Mouse (Mus musculus): ENCODE measurements around the gene Ccdc162.
A peak's percentile ranks its signal among the peaks of the same experiment; 100 is the strongest.

The Ccdc162 gene

DNA sequence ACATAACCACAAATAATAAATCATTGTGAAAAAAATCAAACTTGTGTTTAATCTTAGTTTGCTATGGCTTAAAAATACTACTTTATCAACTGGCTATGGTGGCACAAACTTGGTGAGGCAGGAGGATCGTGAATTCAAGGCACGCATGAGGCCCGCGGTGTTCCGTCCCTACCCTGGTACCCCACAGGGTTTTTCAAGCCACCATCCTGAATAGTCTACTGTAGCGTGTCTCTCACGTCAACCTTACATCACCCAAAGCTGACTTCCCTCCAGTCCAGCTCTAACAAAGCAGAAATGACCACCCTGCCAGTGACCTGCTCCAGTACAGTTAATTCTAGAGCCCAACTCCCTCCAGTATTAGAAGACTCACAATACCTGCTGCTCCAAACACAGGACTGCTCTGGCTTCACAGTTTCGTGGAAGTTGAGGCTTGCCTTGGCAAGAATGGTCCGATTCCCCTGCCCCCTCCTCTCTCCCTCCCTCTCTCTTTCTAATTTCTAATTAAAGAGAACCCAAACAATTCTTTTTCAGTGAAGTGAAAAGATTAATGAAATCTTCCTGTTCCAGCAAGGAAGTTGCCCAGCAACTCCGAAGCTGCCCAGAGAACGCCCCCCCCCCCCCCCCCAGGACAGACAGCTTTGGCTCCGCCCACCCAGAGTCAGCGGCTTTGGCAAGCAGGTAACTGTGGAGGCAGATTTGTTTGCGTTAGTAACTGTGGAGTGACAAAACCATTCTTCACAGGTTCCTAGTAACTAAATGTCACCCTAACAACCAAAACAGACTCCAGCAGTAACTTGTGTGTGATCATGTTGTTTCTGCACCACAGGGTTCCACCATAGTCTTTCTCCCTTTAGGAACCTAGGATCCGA lies at the start of gene Ccdc162:
TSS of gene Ccdc162 (minus strand) at position 606 of the 869 bp plus-strand sequence.
- no peak for DNase-seq (ENCODE audit: low read depth, low spot score)

GRCm38 (mm10) chr10:41765586-41765985 lies 49.2 kb upstream of the Ccdc162 start:
- DNase-seq (ENCODE audit: low read depth, low spot score) = no peak

DNA sequence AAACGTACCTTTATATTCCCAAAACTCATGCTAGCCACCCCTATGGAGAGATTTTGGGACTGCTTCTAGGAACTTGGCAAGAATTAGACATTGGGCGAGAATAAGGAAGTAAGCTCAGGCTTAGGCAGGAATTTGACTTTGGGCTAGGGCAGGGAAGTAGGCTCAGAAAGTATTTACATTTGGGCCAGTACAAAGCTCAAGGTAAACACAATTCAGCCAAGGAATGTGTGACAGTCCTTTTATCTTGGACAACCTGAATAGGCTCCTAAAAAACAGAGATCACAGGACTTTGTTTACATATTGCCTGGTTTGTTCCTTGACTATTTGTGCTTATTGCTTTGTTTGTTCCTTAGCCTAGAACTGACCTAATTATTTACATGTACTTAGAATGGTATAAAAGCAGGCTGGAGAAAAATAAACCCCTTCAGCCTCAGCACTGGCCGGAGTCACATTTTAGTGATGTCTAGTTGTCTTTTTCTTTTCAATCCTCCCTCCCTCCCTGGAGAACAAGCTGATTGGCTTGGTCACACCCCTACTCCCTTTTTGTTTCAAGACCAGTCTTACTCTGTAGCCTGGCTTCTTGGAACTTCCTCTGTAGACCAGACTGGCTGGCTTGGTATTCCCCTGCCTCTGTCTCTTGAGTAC lies 47.4 kb upstream of the Ccdc162 start:
- no peak for DNase-seq (ENCODE audit: low read depth, low spot score)

DNA sequence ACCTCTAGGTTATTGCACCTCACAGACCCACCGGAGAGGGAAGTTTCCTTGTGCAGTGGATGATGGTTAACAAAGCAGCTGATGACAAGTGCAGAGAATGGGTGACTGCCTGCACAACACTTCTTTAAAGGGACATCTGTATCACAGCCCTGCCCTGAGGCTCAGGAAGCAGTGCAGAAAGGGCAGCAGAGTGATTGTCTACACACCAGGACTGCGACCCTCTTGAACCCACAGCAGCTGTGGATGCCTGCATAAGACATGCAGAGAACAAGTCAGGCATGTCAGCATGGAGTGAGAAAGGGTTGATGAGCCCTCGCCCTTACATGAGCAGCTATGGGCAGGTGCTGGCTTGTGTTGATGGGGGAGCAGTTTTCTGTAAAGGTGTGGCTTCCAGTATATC lies 44.4 kb upstream of the Ccdc162 start:
- DNase-seq (ENCODE audit: low read depth, low spot score) = no peak

GRCm38 (mm10) chr10:41758041-41758440 lies 41.6 kb upstream of the Ccdc162 start:
- DNase-seq (ENCODE audit: low read depth, low spot score) = no peak

GRCm38 (mm10) chr10:41757226-41757625 lies 40.8 kb upstream of the Ccdc162 start:
- no peak for DNase-seq (ENCODE audit: low read depth, low spot score)

- no peak for DNase-seq (ENCODE audit: low read depth, low spot score)
These were observed 35.5 kb upstream of the Ccdc162 start for GRCm38 (mm10) chr10:41751867-41752480.

DNA sequence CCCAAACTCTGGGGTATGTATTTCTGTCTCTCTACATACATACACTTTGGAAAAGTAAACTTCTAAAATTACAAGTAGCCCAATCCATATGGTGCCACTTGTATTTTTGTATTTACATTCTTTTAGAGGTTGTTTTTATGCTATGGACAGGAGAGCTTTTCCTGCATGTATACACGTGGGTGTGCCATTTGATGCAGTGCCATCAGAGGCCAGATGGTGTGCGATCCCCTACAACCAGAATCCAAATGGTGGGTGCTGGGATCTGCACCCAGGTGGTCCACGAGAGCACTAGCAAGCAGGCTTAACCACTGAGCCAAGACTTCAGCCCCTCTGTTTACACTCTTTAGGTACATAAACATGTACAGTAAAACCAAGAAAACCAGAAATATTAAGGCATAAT lies 32.9 kb upstream of the Ccdc162 start:
- no peak for DNase-seq (ENCODE audit: low read depth, low spot score)

- DNase-seq (ENCODE audit: low read depth, low spot score) = peak; percentile 12
These were observed 30.1 kb upstream of the Ccdc162 start for GRCm38 (mm10) chr10:41746554-41746953.

GRCm38 (mm10) chr10:41744006-41744405 lies 27.6 kb upstream of the Ccdc162 start:
- DNase-seq (ENCODE audit: low read depth, low spot score) = no peak

DNA sequence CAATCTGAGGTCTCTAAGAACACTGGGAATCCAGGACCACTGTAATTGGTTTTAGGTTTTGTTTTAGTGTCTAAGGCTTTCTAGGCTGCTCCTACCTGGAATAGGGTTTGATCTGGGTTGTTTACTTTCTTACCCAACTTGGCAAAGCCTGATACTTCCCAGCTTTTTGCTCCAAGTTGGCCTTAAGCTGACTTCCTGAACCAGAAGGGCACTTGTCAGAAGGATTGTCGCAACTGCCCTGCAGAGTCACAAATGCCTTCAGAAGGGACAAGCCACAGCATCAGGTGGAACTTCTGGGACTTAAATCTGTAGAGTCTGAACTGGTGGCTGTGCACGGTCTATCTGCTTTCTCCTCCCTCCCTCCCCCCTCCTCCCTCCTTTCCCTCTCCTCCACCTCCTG lies 23.8 kb upstream of the Ccdc162 start:
- no peak for DNase-seq (ENCODE audit: low read depth, low spot score)

GRCm38 (mm10) chr10:41737245-41737644 lies 20.8 kb upstream of the Ccdc162 start:
- DNase-seq (ENCODE audit: low read depth, low spot score) = no peak

DNA sequence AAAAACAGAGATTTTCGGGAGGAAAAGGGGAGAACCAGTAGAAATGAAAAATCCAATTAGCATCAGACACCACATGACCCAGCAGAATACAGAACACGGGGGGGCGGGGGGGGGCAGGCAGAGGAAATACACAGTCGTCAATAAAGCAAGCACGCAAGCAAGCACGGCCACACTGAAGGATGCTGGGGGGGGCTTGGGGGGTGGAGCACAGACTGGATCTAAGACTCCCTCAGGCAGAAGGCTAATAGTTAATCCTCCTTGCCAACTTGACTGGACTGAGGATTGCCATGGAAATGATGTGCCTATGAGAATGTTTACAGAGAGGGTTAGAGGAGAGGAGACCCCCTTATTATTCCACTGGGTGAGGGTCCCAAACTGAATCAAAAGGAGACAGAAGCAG lies 19.0 kb upstream of the Ccdc162 start:
- no peak for DNase-seq (ENCODE audit: low read depth, low spot score)

DNA sequence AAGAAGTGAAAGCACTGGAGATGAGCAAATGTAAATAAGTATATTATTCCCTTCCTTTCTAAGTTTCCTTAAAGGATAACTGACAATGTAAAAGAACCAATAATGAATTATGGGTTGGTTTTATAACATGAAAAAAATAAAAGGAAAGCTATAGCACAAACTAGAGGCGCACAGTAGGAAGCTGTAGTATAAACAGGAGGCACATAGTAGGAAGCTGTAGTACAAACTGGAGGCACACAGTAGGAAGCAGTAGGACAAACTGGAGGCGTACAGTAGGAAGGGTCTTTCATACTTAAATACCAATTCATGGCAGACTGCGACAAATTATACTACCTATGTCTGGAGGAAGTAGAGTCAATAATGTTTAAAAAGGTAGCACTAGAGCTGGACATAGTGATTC lies 16.8 kb upstream of the Ccdc162 start:
- DNase-seq (ENCODE audit: low read depth, low spot score) = no peak

GRCm38 (mm10) chr10:41731932-41732331 lies 15.5 kb upstream of the Ccdc162 start:
- no peak for DNase-seq (ENCODE audit: low read depth, low spot score)

DNA sequence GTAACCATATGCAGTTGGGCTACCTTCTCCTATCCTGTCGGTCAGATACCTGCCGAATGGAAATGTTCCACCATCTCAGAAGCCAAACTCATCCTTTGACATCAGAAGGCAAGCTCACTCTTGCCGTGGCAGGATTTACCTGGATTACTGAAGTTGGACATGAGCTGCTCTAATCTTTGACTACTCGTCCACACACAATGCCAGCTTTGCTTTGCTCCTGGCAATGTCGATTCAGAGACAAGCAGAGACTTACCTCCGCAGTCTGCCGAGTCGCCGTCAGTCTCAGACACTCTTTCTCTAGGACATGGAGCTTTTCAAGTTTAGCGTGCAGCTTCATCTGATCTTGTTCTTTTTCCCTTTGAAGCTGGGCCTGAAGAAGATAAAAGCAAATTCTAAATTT lies 14.3 kb upstream of the Ccdc162 start:
- no peak for DNase-seq (ENCODE audit: low read depth, low spot score)

GRCm38 (mm10) chr10:41726215-41726614 lies 9.8 kb upstream of the Ccdc162 start:
- DNase-seq (ENCODE audit: low read depth, low spot score) = no peak

DNA sequence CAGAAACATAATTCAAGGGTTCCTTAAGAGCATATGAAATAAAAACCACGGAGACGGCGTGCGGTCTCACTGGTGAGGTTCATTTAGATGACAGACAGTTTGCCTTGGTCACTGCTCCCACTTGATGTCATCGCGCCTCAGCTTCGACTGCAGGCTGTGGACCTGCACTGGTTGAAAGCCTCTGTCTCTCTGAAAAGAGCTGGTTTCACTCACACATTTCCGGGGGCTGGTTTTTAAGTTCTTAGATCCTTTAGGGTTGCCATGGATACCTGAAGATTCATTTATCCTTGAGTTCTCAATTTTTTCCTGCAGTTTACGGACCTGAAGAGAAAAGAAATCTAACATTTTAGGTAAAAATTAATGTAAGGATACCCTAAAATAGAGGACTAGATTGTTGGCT lies 3.2 kb upstream of the Ccdc162 start:
- DNase-seq (ENCODE audit: low read depth, low spot score) = no peak

DNA sequence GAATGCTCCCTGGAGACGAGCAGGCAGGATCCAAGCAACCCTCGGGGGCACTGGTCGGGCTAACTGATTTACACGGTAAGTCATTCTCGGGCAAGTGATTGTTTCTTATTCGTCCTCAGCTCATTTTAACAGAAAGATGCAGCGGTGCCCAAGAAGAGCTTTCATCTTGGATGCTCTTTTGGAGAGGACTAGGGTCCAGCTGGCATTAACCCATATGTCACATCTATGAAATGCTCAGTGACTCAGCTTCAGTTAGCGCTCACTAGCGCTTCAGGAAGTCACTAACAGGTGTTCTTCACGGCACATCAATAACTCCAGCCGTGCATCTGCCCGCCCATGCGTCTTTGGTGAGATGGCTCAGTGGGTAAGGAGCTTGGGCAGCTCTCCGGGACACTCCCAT lies 877 bp downstream of the Ccdc162 start:
- DNase-seq (ENCODE audit: low read depth, low spot score) = no peak

- DNase-seq (ENCODE audit: low read depth, low spot score) = no peak
These were observed 5.0 kb downstream of the Ccdc162 start for GRCm38 (mm10) chr10:41711467-41711866.

DNA sequence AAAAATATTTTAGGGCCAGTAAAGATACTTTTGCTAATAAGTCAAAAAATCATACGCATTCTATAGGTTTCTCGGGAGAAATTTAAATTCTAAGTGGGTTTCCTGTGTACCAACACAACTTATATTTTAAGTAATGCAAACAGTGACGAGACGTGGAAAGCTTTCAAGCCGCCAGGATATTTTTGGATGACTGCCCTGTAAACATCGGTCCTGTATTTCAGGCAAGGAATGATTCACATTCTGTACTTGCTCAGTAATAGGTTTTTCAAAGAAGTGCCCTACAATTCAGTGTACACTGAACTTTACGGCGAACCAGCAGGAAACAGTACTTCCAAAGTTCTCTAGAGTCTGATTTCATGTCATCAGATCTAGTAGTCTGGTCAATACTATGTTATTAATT lies 5.7 kb downstream of the Ccdc162 start:
- no peak for DNase-seq (ENCODE audit: low read depth, low spot score)

GRCm38 (mm10) chr10:41709341-41709740 lies 7.1 kb downstream of the Ccdc162 start:
- no peak for DNase-seq (ENCODE audit: low read depth, low spot score)

DNA sequence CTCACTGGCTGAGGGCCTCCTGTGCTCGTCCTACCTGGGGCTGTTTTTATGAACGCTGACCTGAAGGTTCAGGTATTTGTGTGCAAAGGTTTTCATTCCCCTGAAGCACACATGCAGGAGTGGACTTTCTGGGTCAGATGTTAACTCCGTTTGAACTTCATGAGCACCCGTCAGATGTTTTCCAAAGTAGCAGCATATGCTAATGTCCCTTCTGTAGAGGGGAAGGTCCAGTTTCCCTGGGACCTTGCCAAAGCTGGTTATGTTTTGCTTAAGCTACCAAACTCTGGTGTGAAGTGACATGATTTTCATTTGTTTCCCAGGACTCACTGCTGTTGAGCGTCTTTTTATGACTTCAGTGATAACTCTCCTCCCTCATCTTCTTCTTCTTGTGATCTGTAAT lies 16.8 kb downstream of the Ccdc162 start:
- DNase-seq (ENCODE audit: low read depth, low spot score) = no peak
